Mouse (Mus musculus) G1E (cell line): ENCODE measurements around the gene Mdm2. TPM values are rescaled to one million over a fixed set of nuclear protein-coding genes. Genes with fewer than 3 reads are reported as not detected.

Experiments used
- ATAC-seq: 2 replicates; pipeline ENCODE4 v1.8.0; 2016; ENCODE audit warnings: mild to moderate bottlenecking; ENCODE audit not compliant: insufficient number of reproducible peaks, poor library complexity, low FRiP score, severe bottlenecking; ENCODE audit errors: extremely low read depth
- DNase-seq: peaks from one replicate; pipeline ENCODE4 v3.0.0; 2012; ENCODE audit warnings: low spot score
- H3K27me3 ChIP-seq: 2 replicates; pipeline ENCODE4 v1.6.1; 2012; ENCODE audit warnings: mild to moderate bottlenecking, low read length, inconsistent platforms; ENCODE audit not compliant: insufficient read depth
- H3K36me3 ChIP-seq: replicated peaks from 2 replicates; pipeline ENCODE3; 2012; ENCODE audit warnings: mild to moderate bottlenecking, inconsistent platforms
- H3K4me1 ChIP-seq: 2 replicates; pipeline ENCODE4 v1.6.1; 2012; ENCODE audit warnings: low read depth, low read length, inconsistent platforms, mixed read lengths; ENCODE audit not compliant: insufficient read depth
- H3K4me3 ChIP-seq: 2 replicates; pipeline ENCODE4 v1.5.1; 2012; ENCODE audit warnings: low read depth, mild to moderate bottlenecking, inconsistent platforms, low read length, moderate library complexity, mixed read lengths
- H3K9me3 ChIP-seq: replicated peaks from 2 replicates; pipeline ENCODE4 v1.6.1; 2012; ENCODE audit warnings: inconsistent platforms
- CTCF ChIP-seq: IDR thresholded peaks from 2 replicates; pipeline ENCODE4 v1.5.1; 2012; ENCODE audit warnings: low read depth, low read length, inconsistent platforms, mixed read lengths
- GATA1 ChIP-seq: IDR thresholded peaks from 2 replicates; pipeline ENCODE4 v1.6.1; 2012; ENCODE audit warnings: borderline replicate concordance, low read length, inconsistent platforms, mixed read lengths
- GATA2 ChIP-seq: IDR thresholded peaks from 2 replicates; pipeline ENCODE4 v1.6.1; 2012; ENCODE audit warnings: low read depth, low read length, inconsistent platforms, borderline replicate concordance
- POLR2AphosphoS5 ChIP-seq: IDR thresholded peaks from 2 replicates; pipeline ENCODE4 v1.6.1; 2012; ENCODE audit warnings: low read depth, low read length, inconsistent platforms; ENCODE audit not compliant: insufficient replicate concordance
- TAL1 ChIP-seq: conservative IDR thresholded peaks from 2 replicates; pipeline ENCODE4 v1.6.1; 2012; ENCODE audit warnings: low read depth, low read length, inconsistent platforms, mixed read lengths
- polyA plus RNA-seq: library from polyadenylated mRNA; stranded (reverse); fragments of >175 nt; gene quantifications from 2 replicates; pipeline ENCODE4 v1.2.3, GENCODE M21; 2012
- total RNA-seq, 2 experiments: library from RNA; stranded (forward) in 1 of 2; stranded (reverse) in 1 of 2; fragments of 200-1000 nt in 1 of 2; fragments of >200 nt in 1 of 2; fragmentation: Nextera tagmentation in 1 of 2; gene quantifications; 2 replicates each; pipeline ENCODE4 v1.2.3; 2014 to 2017

The Mdm2 gene
- total and polyA plus RNA-seq, 3 experiments: 41.3 to 153 (median 97.1) TPM

GRCm38 (mm10) chr10:117645487-117645964 is 65.0 kb downstream of the Mdm2 start:
- Histone ChIP-seq H3K4me1 (no peaks in the 10 kb centered on the region), H3K4me3 (no peak overlapping the region), H3K9me3 (no peaks in the 10 kb centered on the region), H3K27me3 (no peaks in the 10 kb centered on the region), H3K36me3 (no peaks in the 10 kb centered on the region)
- TF ChIP-seq POLR2AphosphoS5: no peak
- no peak for TF ChIP-seq GATA1
- TF ChIP-seq GATA2: no peak
- TF ChIP-seq CTCF: no peak
- TF ChIP-seq TAL1: no peak
- ATAC-seq: no peak
- DNase-seq: no peak

DNA sequence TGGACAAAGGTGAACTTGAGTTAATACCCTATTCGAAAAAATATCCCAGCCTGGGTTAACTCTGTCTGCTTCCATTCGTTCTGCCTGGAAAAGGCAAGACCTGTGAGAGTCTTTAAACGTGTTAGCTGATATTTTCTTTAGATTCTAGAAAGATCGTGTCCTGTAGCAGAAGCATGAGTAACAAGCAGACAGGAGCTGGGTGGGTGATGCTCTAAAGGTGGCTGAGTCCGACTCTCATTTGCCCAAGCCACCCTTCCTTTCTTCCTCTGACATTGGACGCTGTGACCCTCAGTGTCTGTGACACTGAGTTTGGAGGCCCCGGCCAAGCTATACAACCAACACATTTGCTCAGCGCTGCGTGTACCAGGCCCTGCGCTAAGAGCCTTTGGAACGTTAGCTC is 65.7 kb downstream of the Mdm2 start:
- no peaks in the 10 kb centered on the region for H3K9me3 ChIP-seq
- H3K4me3 ChIP-seq: no peak overlapping the region
- no peak for DNase-seq
- H3K27me3 ChIP-seq: no peaks in the 10 kb centered on the region
- no peaks in the 10 kb centered on the region for H3K36me3 ChIP-seq
- H3K4me1 ChIP-seq: no peaks in the 10 kb centered on the region
- no peak for TF ChIP-seq GATA2
- no peak for TF ChIP-seq POLR2AphosphoS5
- TF ChIP-seq TAL1: no peak
- TF ChIP-seq GATA1: no peak
- TF ChIP-seq CTCF: no peak
- ATAC-seq: no peak

- no peak for TF ChIP-seq GATA1
- TF ChIP-seq GATA2: no peak
- TF ChIP-seq CTCF: no peak
- TF ChIP-seq TAL1: no peak
- no peak for TF ChIP-seq POLR2AphosphoS5
- DNase-seq: no peak
- no peak for ATAC-seq
- H3K4me3 ChIP-seq: no peak overlapping the region
- no peaks in the 10 kb centered on the region for H3K9me3 ChIP-seq
- no peaks in the 10 kb centered on the region for H3K27me3 ChIP-seq
- no peaks in the 10 kb centered on the region for H3K4me1 ChIP-seq
- H3K36me3 ChIP-seq: no peaks in the 10 kb centered on the region
Measured at GRCm38 (mm10) chr10:117644429-117644748, 66.2 kb downstream of the Mdm2 start.

DNA sequence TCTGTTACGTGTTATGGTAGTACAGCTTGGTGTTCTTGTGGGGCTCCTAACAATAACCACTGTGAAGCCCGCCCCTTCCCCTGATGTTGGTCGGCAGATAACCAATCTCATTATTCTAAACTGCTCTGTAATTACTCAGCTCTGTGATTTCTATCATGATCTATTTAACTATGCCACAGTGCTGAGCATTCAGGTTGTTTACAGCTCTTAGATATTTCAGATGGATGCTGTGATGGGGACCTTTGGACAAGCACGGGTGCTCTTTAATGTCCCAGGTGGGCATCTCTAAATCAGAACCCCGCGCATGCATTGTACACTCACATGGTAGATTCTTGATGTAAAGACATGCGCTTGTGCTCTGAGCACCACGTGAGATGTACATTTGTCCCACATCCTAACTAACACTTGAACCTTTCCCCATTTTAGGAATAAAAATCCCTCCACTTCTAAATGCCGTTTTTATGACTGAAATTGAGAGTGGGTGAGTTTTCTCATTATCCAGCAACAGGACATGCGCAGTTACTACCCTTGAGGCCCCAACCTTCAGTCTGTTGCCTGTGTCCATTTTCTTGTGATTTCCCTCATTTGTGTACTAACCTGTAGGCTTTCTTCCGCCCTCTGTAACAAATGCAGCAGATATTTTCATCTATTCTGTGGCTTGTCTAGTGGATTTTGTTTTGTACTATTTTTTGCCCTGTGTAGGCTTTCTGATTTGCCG is 66.7 kb downstream of the Mdm2 start:
- no peak for DNase-seq
- no peaks in the 10 kb centered on the region for H3K27me3 ChIP-seq
- no peak overlapping the region for H3K4me3 ChIP-seq
- H3K36me3 ChIP-seq: no peaks in the 10 kb centered on the region
- H3K9me3 ChIP-seq: no peaks in the 10 kb centered on the region
- no peak for TF ChIP-seq POLR2AphosphoS5
- TF ChIP-seq CTCF: no peak
- no peak for TF ChIP-seq GATA2
- TF ChIP-seq TAL1: no peak
- TF ChIP-seq GATA1: no peak
- no peaks in the 10 kb centered on the region for H3K4me1 ChIP-seq
- ATAC-seq: no peak

DNA sequence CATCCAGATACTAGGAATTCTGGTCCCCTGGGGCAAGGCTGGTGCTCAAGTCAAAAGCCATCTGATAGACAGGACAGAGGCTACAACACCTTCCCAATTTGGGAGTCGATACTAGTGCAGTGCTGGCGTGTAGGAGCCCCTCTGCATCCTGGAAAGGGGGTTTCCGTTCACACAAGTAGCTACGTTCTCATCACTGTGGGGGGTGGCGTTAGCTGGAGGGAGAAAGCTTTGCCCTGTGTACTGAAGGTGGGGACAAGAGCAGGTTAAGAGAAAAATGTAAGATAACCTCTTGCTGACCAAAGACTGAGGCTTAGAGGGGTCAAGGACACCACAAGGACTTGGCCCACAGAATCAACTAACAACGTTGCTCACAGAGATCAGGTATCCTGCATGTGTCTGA is 67.3 kb downstream of the Mdm2 start:
- no peaks in the 10 kb centered on the region for H3K9me3 ChIP-seq
- TF ChIP-seq POLR2AphosphoS5 (no peak), CTCF (no peak), GATA2 (no peak)
- DNase-seq (no peak), ATAC-seq (no peak)
- no peaks in the 10 kb centered on the region for H3K4me1 ChIP-seq
- H3K36me3 ChIP-seq: no peaks in the 10 kb centered on the region
- no peak overlapping the region for H3K4me3 ChIP-seq
- no peaks in the 10 kb centered on the region for H3K27me3 ChIP-seq

DNA sequence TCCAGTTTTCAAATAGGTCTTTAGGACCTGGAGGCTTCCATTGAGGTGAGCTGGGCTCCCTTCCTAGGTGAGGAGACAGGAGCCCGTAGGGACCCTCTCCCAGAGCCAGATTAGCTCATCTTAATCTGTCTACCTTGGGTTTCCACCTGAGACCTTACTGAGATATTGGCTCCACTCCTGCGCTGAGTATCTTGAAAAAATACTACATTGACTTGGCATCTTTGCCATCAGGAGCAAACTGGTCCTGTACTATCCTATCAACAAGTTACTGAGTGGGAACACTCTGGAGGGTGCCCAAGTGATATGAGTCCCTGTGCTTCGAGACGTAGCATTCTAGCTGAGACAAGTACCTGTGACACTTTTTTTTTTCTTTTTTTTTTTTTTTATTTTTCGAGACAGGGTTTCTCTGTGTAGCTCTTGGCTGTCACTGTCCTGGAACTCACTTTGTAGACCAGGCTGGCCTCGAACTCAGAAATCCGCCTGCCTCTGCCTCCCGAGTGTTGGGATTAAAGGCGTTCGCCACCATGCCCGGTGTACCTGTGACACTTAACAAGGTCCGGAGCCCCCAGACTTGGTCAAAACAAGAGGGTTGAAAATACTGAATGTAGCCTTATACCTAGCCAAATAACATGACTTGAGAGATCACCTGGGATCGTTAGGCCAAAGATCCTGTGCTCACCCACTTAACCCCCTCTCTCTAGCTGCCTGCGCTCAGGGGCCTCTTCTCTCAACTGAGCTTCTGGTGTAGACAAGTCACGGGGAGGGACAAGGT is 67.9 kb downstream of the Mdm2 start:
- Histone ChIP-seq H3K4me1 (no peaks in the 10 kb centered on the region), H3K27me3 (no peaks in the 10 kb centered on the region), H3K9me3 (no peaks in the 10 kb centered on the region), H3K4me3 (no peak overlapping the region), H3K36me3 (no peaks in the 10 kb centered on the region)
- ATAC-seq (no peak), DNase-seq (no peak)
- TF ChIP-seq GATA2 (no peak), TAL1 (no peak), POLR2AphosphoS5 (no peak), GATA1 (no peak), CTCF (no peak)

DNA sequence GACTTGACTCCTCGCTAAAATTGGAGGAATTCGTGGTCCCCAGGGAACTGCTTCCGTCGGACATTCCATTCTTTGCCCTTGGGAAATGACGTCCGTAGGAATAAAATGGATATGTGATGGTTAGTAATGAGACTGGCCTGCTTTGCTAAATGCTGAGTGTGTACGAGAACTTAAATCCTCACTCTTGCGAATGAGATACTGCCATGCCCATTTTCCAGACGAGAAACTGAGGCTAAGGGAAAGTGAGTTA is 68.4 kb downstream of the Mdm2 start:
- Histone ChIP-seq H3K4me3 (no peak overlapping the region), H3K9me3 (no peaks in the 10 kb centered on the region), H3K27me3 (no peaks in the 10 kb centered on the region), H3K36me3 (no peaks in the 10 kb centered on the region), H3K4me1 (no peaks in the 10 kb centered on the region)
- ATAC-seq: no peak
- no peak for DNase-seq
- TF ChIP-seq TAL1 (no peak), GATA1 (no peak), GATA2 (no peak), CTCF (no peak), POLR2AphosphoS5 (no peak)
